Mouse (Mus musculus) c-Kit-positive CD71-negative TER-119-negative erythroid progenitor cells, embryonic 14.5 days (primary cell): ENCODE measurements around the gene Galntl6.

Experiments
- DNase-seq: peaks from one replicate; pipeline ENCODE4 v3.0.0-alpha.2; 2013; ENCODE audit warnings: low read depth

Galntl6 gene

GRCm38 (mm10) chr8:58912196-58912839, at the start of gene Galntl6:
Galntl6 (minus strand) TSS chr8:58912640.
- DNase-seq = no peak

GRCm38 (mm10) chr8:58957195-58957739, 44.8 kb upstream of the Galntl6 start:
- no peak for DNase-seq

GRCm38 (mm10) chr8:58943773-58944172, 31.3 kb upstream of the Galntl6 start:
- no peak for DNase-seq

GRCm38 (mm10) chr8:58931066-58931465, 18.6 kb upstream of the Galntl6 start:
- DNase-seq = no peak

GRCm38 (mm10) chr8:58915142-58915541, 2.7 kb upstream of the Galntl6 start:
- no peak for DNase-seq

GRCm38 (mm10) chr8:58913640-58913968, 1.2 kb upstream of the Galntl6 start:
- DNase-seq = no peak

- DNase-seq = no peak
These were observed 600 bp upstream of the Galntl6 start for GRCm38 (mm10) chr8:58912840-58913639.

GRCm38 (mm10) chr8:58911677-58912076, 763 bp downstream of the Galntl6 start, which contains the start of gene BC030500:
BC030500 (plus strand) TSS chr8:58911755.
- DNase-seq = no peak

- DNase-seq = no peak
These were observed 8.0 kb downstream of the Galntl6 start for GRCm38 (mm10) chr8:58904465-58904864.

- no peak for DNase-seq
These were observed 16.5 kb downstream of the Galntl6 start for GRCm38 (mm10) chr8:58895960-58896359.

- no peak for DNase-seq
These were observed 21.8 kb downstream of the Galntl6 start for GRCm38 (mm10) chr8:58890591-58890990.

GRCm38 (mm10) chr8:58886405-58886804, 26.0 kb downstream of the Galntl6 start:
- DNase-seq = no peak

GRCm38 (mm10) chr8:58824347-58824746, 88.1 kb downstream of the Galntl6 start:
- DNase-seq = no peak

- DNase-seq = no peak
These were observed 107.2 kb downstream of the Galntl6 start for GRCm38 (mm10) chr8:58805190-58805589.

GRCm38 (mm10) chr8:58801847-58802246, 110.6 kb downstream of the Galntl6 start:
- DNase-seq = no peak

- no peak for DNase-seq
These were observed 158.7 kb downstream of the Galntl6 start for GRCm38 (mm10) chr8:58753769-58754168.

- DNase-seq = no peak
These were observed 174.5 kb downstream of the Galntl6 start for GRCm38 (mm10) chr8:58737963-58738362.

GRCm38 (mm10) chr8:58691761-58692160, 220.7 kb downstream of the Galntl6 start:
- DNase-seq = no peak

- DNase-seq = no peak
These were observed 234.5 kb downstream of the Galntl6 start for GRCm38 (mm10) chr8:58677847-58678450.

GRCm38 (mm10) chr8:58669075-58669474, 243.4 kb downstream of the Galntl6 start:
- DNase-seq = no peak

- DNase-seq = no peak
These were observed 252.4 kb downstream of the Galntl6 start for GRCm38 (mm10) chr8:58660019-58660418.

GRCm38 (mm10) chr8:58655631-58656030, 256.8 kb downstream of the Galntl6 start:
- no peak for DNase-seq

GRCm38 (mm10) chr8:58606451-58606850, 306.0 kb downstream of the Galntl6 start:
- no peak for DNase-seq
